Mouse (Mus musculus): ENCODE measurements around the gene Sgtb. TPM values are rescaled to one million over a fixed set of nuclear protein-coding genes. Genes with fewer than 3 reads are reported as not detected.

Gene Sgtb
- total RNA-seq, 4 experiments from 2014 or later, result 0.60 to 0.84 (median 0.71) TPM

DNA sequence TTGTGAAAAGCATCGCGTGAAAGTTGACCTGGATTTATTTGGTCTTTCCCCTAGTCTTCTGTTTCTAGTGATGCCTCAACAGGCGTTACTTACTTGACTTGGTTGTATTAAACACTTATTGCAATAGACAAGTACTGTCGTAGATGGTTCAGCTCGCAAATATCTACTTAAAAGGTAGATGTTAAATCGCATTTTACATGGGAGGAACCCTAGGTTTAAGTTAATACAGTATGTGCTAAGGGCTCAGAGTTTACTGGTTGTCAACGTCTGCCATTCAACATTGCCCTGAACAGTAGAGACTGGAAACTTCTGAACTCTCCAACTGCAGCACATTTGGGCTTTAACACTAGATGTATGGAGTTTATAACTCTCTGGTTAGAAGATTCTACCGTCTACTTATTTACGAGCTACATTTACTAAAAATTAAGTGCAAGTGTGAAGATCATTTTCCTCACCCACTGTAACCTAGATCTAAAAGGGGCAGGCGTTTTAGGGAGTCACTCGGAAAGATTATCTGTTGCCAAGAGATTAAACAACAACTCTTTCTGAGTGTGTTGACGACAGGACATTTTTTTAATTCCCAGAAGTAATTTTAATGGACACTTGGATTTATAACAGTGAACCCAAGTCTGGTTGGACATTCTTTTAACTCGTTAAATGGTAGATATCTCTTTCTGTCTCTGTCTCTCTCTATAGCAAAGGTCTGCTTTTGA, 69.8 kb downstream of the Sgtb start:
- no peak for DNase-seq (ENCODE audit: low spot score)

DNA sequence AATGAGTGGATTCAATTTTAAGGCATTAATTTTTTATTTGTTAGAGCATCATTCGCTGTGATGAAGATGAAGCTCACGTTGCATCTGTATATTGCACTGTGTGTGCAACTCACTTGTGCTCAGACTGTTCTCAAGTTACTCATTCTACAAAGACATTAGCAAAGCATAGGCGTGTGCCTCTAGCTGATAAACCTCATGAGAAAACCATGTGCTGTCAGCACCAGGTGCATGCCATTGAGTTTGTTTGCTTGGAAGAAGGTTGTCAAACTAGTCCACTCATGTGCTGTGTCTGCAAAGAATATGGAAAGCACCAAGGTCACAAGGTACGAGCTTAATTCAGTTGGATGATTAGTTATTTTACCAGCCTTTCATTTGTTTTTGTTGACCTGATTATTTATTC, 77.8 kb downstream of the Sgtb start:
- no peak for DNase-seq (ENCODE audit: low spot score)

Other genes with a start within 250 kb of the Sgtb start
- gene Erbin, start 189.2 kb upstream of the Sgtb start, total RNA-seq (2022), result 10 to 100 TPM; 43.2 to 48.3 (median 45.9) TPM
- 10 to 100 TPM; 10.5 to 13.8 (median 11.0) TPM for gene Nln, start 127 bp upstream of the Sgtb start, total RNA-seq (2022)
- gene Trappc13, start 68.7 kb downstream of the Sgtb start, total RNA-seq (2022), result 10 to 100 TPM; 31.9 to 35.7 (median 33.3) TPM
- gene Trim23, start 69.1 kb downstream of the Sgtb start, total RNA-seq (2022), result 10 to 100 TPM; 20.9 to 23.7 (median 22.7) TPM
- under 1 TPM in 1 of 4 experiments, not detected in 3; 0.35 TPM for gene Cenpk, start 118.9 kb downstream of the Sgtb start, total RNA-seq (2022)
- gene Ppwd1, start 119.1 kb downstream of the Sgtb start, total RNA-seq (2022), result 1 to 10 TPM; 5.8 to 6.3 (median 6.1) TPM
- gene Adamts6, start 178.1 kb downstream of the Sgtb start, total RNA-seq (2022), result 1 to 10 TPM; 2.3 to 3.8 (median 2.8) TPM